Mouse (Mus musculus): ENCODE results near the gene Pcsk6. TPM values are rescaled to one million over a fixed set of nuclear protein-coding genes. Genes with fewer than 3 reads are reported as not detected.

The Pcsk6 gene
- total RNA-seq, 1 experiment from 2014 or later: not detected

GRCm38 (mm10) chr7:65962611-65963010 lies 101.1 kb downstream of the Pcsk6 start:
- no peak for ATAC-seq (replicated peaks in 1 of 2; ENCODE audit: insufficient read depth in 1 of 2, low FRiP score in 2 of 2, low TSS enrichment in 1 of 2, low read depth in 1 of 2, poor library complexity in 2 of 2, severe bottlenecking in 2 of 2)

GRCm38 (mm10) chr7:65964398-65964797 lies 102.9 kb downstream of the Pcsk6 start:
- no peak for ATAC-seq (replicated peaks in 1 of 2; ENCODE audit: insufficient read depth in 1 of 2, low FRiP score in 2 of 2, low TSS enrichment in 1 of 2, low read depth in 1 of 2, poor library complexity in 2 of 2, severe bottlenecking in 2 of 2)

- no peak for ATAC-seq (replicated peaks in 1 of 2; ENCODE audit: insufficient read depth in 1 of 2, low FRiP score in 2 of 2, low TSS enrichment in 1 of 2, low read depth in 1 of 2, poor library complexity in 2 of 2, severe bottlenecking in 2 of 2)
Measured at GRCm38 (mm10) chr7:65971301-65971700, 109.8 kb downstream of the Pcsk6 start.

- no peak for ATAC-seq (replicated peaks in 1 of 2; ENCODE audit: insufficient read depth in 1 of 2, low FRiP score in 2 of 2, low TSS enrichment in 1 of 2, low read depth in 1 of 2, poor library complexity in 2 of 2, severe bottlenecking in 2 of 2)
Measured at GRCm38 (mm10) chr7:65977286-65977685, 115.8 kb downstream of the Pcsk6 start.

GRCm38 (mm10) chr7:65977977-65978376 lies 116.4 kb downstream of the Pcsk6 start:
- ATAC-seq (replicated peaks in 1 of 2; ENCODE audit: insufficient read depth in 1 of 2, low FRiP score in 2 of 2, low TSS enrichment in 1 of 2, low read depth in 1 of 2, poor library complexity in 2 of 2, severe bottlenecking in 2 of 2): no peak

GRCm38 (mm10) chr7:65978996-65979823 lies 117.7 kb downstream of the Pcsk6 start:
- no peak for ATAC-seq (replicated peaks in 1 of 2; ENCODE audit: insufficient read depth in 1 of 2, low FRiP score in 2 of 2, low TSS enrichment in 1 of 2, low read depth in 1 of 2, poor library complexity in 2 of 2, severe bottlenecking in 2 of 2)

GRCm38 (mm10) chr7:65980000-65980399 lies 118.5 kb downstream of the Pcsk6 start:
- no peak for ATAC-seq (replicated peaks in 1 of 2; ENCODE audit: insufficient read depth in 1 of 2, low FRiP score in 2 of 2, low TSS enrichment in 1 of 2, low read depth in 1 of 2, poor library complexity in 2 of 2, severe bottlenecking in 2 of 2)

- ATAC-seq (replicated peaks in 1 of 2; ENCODE audit: insufficient read depth in 1 of 2, low FRiP score in 2 of 2, low TSS enrichment in 1 of 2, low read depth in 1 of 2, poor library complexity in 2 of 2, severe bottlenecking in 2 of 2): no peak
Measured at GRCm38 (mm10) chr7:65982057-65982456, 120.5 kb downstream of the Pcsk6 start.

- no peak for ATAC-seq (replicated peaks in 1 of 2; ENCODE audit: insufficient read depth in 1 of 2, low FRiP score in 2 of 2, low TSS enrichment in 1 of 2, low read depth in 1 of 2, poor library complexity in 2 of 2, severe bottlenecking in 2 of 2)
Measured at GRCm38 (mm10) chr7:65988249-65988648, 126.7 kb downstream of the Pcsk6 start.

- ATAC-seq (replicated peaks in 1 of 2; ENCODE audit: insufficient read depth in 1 of 2, low FRiP score in 2 of 2, low TSS enrichment in 1 of 2, low read depth in 1 of 2, poor library complexity in 2 of 2, severe bottlenecking in 2 of 2): no peak
Measured at GRCm38 (mm10) chr7:65988709-65989108, 127.2 kb downstream of the Pcsk6 start.

GRCm38 (mm10) chr7:65992329-65992728 lies 130.8 kb downstream of the Pcsk6 start:
- no peak for ATAC-seq (replicated peaks in 1 of 2; ENCODE audit: insufficient read depth in 1 of 2, low FRiP score in 2 of 2, low TSS enrichment in 1 of 2, low read depth in 1 of 2, poor library complexity in 2 of 2, severe bottlenecking in 2 of 2)

GRCm38 (mm10) chr7:65993410-65993809 lies 131.9 kb downstream of the Pcsk6 start:
- no peak for ATAC-seq (replicated peaks in 1 of 2; ENCODE audit: insufficient read depth in 1 of 2, low FRiP score in 2 of 2, low TSS enrichment in 1 of 2, low read depth in 1 of 2, poor library complexity in 2 of 2, severe bottlenecking in 2 of 2)

GRCm38 (mm10) chr7:66001035-66001754 lies 139.7 kb downstream of the Pcsk6 start:
- no peak for ATAC-seq (replicated peaks in 1 of 2; ENCODE audit: insufficient read depth in 1 of 2, low FRiP score in 2 of 2, low TSS enrichment in 1 of 2, low read depth in 1 of 2, poor library complexity in 2 of 2, severe bottlenecking in 2 of 2)

GRCm38 (mm10) chr7:66001797-66002196 lies 140.3 kb downstream of the Pcsk6 start:
- ATAC-seq (replicated peaks in 1 of 2; ENCODE audit: insufficient read depth in 1 of 2, low FRiP score in 2 of 2, low TSS enrichment in 1 of 2, low read depth in 1 of 2, poor library complexity in 2 of 2, severe bottlenecking in 2 of 2): no peak

- no peak for ATAC-seq (replicated peaks in 1 of 2; ENCODE audit: insufficient read depth in 1 of 2, low FRiP score in 2 of 2, low TSS enrichment in 1 of 2, low read depth in 1 of 2, poor library complexity in 2 of 2, severe bottlenecking in 2 of 2)
Measured at GRCm38 (mm10) chr7:66003447-66003846, 141.9 kb downstream of the Pcsk6 start.

- ATAC-seq (replicated peaks in 1 of 2; ENCODE audit: insufficient read depth in 1 of 2, low FRiP score in 2 of 2, low TSS enrichment in 1 of 2, low read depth in 1 of 2, poor library complexity in 2 of 2, severe bottlenecking in 2 of 2): no peak
Measured at GRCm38 (mm10) chr7:66003865-66004638, 142.5 kb downstream of the Pcsk6 start.

GRCm38 (mm10) chr7:66005066-66005465 lies 143.5 kb downstream of the Pcsk6 start:
- ATAC-seq (replicated peaks in 1 of 2; ENCODE audit: insufficient read depth in 1 of 2, low FRiP score in 2 of 2, low TSS enrichment in 1 of 2, low read depth in 1 of 2, poor library complexity in 2 of 2, severe bottlenecking in 2 of 2): no peak

Measured in hematopoietic stem cell, adult 5-6 weeks (primary cell).